Mouse (Mus musculus) liver, embryonic 14.5 days (tissue): ENCODE measurements around the gene Pax4. TPM values are rescaled to one million over a fixed set of nuclear protein-coding genes. Genes with fewer than 3 reads are reported as not detected.

Source experiments
- ATAC-seq: fragments of 200-750 bp; cut with Nextera tagmentation; 2 replicates; pipeline ENCODE4 v1.8.0; 2017; ENCODE audit warnings: moderate number of reproducible peaks, mild to moderate bottlenecking, moderate library complexity; ENCODE audit not compliant: insufficient read depth
- DNase-seq, 3 experiments: peaks; one replicate each; pipeline ENCODE4 v3.0.0-alpha.2; 2012 to 2013; ENCODE audit warnings: low read depth in 3 of 3, low spot score in 3 of 3
- H3K27ac ChIP-seq: fragments of 300-500 bp; sonication (generic); 2 replicates; pipeline ENCODE4 v1.5.1; 2014; ENCODE audit warnings: moderate library complexity, mild to moderate bottlenecking, control low read depth, inconsistent platforms
- H3K27me3 ChIP-seq: fragments of 300-500 bp; sonication (generic); 2 replicates; pipeline ENCODE4 v1.6.1; 2014; ENCODE audit warnings: mild to moderate bottlenecking, low read length, moderate library complexity; ENCODE audit not compliant: control insufficient read depth, insufficient read depth
- H3K36me3 ChIP-seq: fragments of 300-500 bp; sonication (generic); replicated peaks from 2 replicates; pipeline ENCODE4 v1.6.1; 2014; ENCODE audit warnings: low read depth; ENCODE audit not compliant: control insufficient read depth, insufficient read depth
- H3K4me1 ChIP-seq, 2 experiments: fragments of 200-500 bp in 1 of 2; fragments of 300-500 bp in 1 of 2; sonication (generic) in 1 of 2; replicated peaks; 2 replicates each; pipeline ENCODE4 v1.6.1; 2012 to 2014; ENCODE audit warnings: antibody characterized with exemption in 1 of 2, inconsistent platforms in 1 of 2, low read length in 1 of 2; ENCODE audit not compliant: control insufficient read depth in 2 of 2, insufficient read depth in 2 of 2
- H3K4me2 ChIP-seq: fragments of 300-500 bp; sonication (generic); 2 replicates; pipeline ENCODE4 v1.6.1; 2014; ENCODE audit warnings: low read depth, mild to moderate bottlenecking, control low read depth, moderate library complexity
- H3K4me3 ChIP-seq, 2 experiments: fragments of 200-500 bp in 1 of 2; fragments of 300-500 bp in 1 of 2; sonication (generic) in 1 of 2; 2 replicates each; pipeline ENCODE4 v1.5.1; 2012 to 2014; ENCODE audit warnings: low read depth in 2 of 2, low read length in 2 of 2, mild to moderate bottlenecking in 2 of 2, control low read depth in 1 of 2, inconsistent platforms in 1 of 2, moderate library complexity in 1 of 2; ENCODE audit not compliant: insufficient read depth in 1 of 2
- H3K9ac ChIP-seq: fragments of 300-500 bp; sonication (generic); replicated peaks from 2 replicates; pipeline ENCODE4 v1.6.1; 2014; ENCODE audit warnings: mild to moderate bottlenecking, control low read depth, moderate library complexity
- H3K9me3 ChIP-seq: fragments of 300-500 bp; sonication (generic); 2 replicates; pipeline ENCODE4 v1.6.1; 2016; ENCODE audit warnings: low read length, mixed read lengths; ENCODE audit not compliant: control insufficient read depth
- CTCF ChIP-seq: IDR thresholded peaks from 2 replicates; pipeline ENCODE4 v1.5.1; 2016; ENCODE audit warnings: antibody characterized with exemption, low read depth, control low read depth
- EP300 ChIP-seq: IDR thresholded peaks from 2 replicates; pipeline ENCODE4 v1.6.1; 2016; ENCODE audit warnings: antibody characterized with exemption, low read depth
- WGBS: fragments of 180-500 bp; shearing (Covaris S2); extraction: QIAGEN DNeasy Blood & Tissue Kit; methylation state at CpG from one replicate; pipeline ENCODE4 v1.1.7; 2014; ENCODE audit not compliant: insufficient replicate concordance; 5-methylcytosine and 5-hydroxymethylcytosine counted together
- polyA plus RNA-seq, 2 experiments: library from polyadenylated mRNA; depleted of rRNA in 1 of 2; stranded (reverse) in 1 of 2; unstranded in 1 of 2; fragments of >200 nt; fragmentation: Nextera tagmentation in 1 of 2; extraction: Ambion mirVana in 1 of 2; gene quantifications; 2 replicates each; pipeline versions ENCODE4 v1.2.1 to v1.2.3; 2012 to 2014

Pax4 gene
- not detected in 2 replicates for polyA plus RNA-seq (2012; rRNA removed)
- not detected in 2 replicates for polyA plus RNA-seq (2014; fragmentation: Nextera tagmentation; extraction: Ambion mirVana)

DNA sequence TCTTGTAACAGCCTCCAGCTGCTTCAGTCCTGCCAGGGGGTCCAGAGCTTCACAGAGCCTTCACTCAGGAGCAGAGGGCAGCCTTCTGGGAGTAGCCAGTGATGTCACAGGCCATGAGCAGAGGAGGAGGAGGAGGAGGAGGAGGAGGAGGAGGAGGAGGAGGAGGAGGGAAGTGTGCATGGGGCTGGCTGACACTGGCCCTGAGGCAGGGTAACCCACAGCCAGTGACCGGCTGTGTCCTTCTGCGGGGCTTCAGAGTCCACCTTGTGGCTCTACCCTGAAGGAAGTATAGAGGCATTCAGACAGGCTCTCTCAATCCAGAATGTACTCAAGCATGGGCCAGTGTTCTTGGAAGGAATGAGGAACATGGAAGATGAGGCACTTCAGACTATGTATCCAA lies at the start of gene Pax4:
Gene Pax4 (minus strand): TSS at position 101 of the 400 bp plus-strand sequence.
- WGBS: 70% methylated on average over 2 of the region's 2 CpGs
- TF ChIP-seq EP300: no peak
- TF ChIP-seq CTCF: no peak
- no peaks in the 10 kb centered on the region for H3K9me3 ChIP-seq
- H3K27me3 ChIP-seq: peaks cover 22% of the 10 kb centered on the region
- H3K27ac ChIP-seq: no peak within 1 kb of the TSS
- H3K9ac ChIP-seq: no peak within 1 kb of the TSS
- no peak within 1 kb of the TSS for H3K4me2 ChIP-seq
- H3K4me3 ChIP-seq: no peak within 1 kb of the TSS
- H3K36me3 ChIP-seq: no peaks in the 10 kb centered on the region
- ATAC-seq (no peak), DNase-seq (no peak)
- no peaks in the 10 kb centered on the region for H3K4me1 ChIP-seq

DNA sequence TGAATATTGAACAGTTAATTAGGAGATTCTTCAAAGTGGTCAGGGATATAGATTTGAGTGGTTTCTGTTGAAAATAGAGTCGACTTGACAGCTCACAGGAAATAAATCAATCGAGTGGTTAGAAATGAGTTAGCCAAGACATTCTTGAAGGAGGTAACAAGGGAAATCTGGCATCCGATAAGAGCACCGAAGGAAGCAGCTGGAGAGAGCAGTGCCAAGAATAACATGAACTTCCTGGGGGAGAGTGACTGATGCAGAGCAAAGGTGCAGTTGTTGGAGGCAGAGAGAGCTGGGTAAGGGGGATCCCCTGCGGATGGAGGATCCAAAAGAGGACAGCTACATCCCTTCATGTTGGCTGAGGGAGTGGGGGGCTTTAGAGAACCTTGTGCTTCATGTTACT lies 48.7 kb upstream of the Pax4 start:
- ATAC-seq: no peak
- 0 out of 4 replicates have a peak, but pooled peaks cover 0 to 3% of the 10 kb centered on the region in 2 experiments for H3K4me1 ChIP-seq
- H3K4me3 ChIP-seq: no peak overlapping the region
- no peak overlapping the region for H3K4me2 ChIP-seq
- no peak overlapping the region for H3K27ac ChIP-seq
- H3K27me3 ChIP-seq: no peaks in the 10 kb centered on the region
- WGBS: 11% methylated on average over 5 of the region's 5 CpGs
- peaks cover 4% of the 10 kb centered on the region; the same call in 1 of the 2 replicates for H3K36me3 ChIP-seq
- H3K9me3 ChIP-seq: no peaks in the 10 kb centered on the region
- TF ChIP-seq EP300: no peak
- no peak for TF ChIP-seq CTCF
- no peak for DNase-seq
- H3K9ac ChIP-seq: no peak overlapping the region

DNA sequence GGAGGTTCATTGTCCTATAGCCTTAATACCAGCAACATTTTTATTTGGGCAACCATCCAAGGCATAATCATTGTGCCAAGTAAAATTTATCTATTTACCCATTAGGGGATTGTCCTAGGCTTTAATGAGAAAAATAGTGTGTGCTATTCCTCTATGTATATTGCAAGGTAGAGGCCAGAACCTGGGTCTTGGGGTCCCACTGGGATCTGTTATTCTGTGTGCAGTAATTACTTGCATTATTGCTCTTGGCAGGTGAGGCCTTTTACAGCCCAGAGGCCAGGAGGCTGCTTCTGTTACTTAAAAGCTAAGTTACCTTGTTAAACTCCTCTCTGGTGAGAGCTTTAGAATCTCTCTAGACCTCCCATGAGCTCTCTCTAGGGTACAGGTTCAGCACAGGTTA lies 42.0 kb upstream of the Pax4 start:
- no peak overlapping the region for H3K4me2 ChIP-seq
- no peak overlapping the region for H3K4me3 ChIP-seq
- peaks cover 11% of the 10 kb centered on the region; the same call in 1 of the 2 replicates for H3K36me3 ChIP-seq
- ATAC-seq (no peak), DNase-seq (no peak)
- H3K9me3 ChIP-seq: no peaks in the 10 kb centered on the region
- TF ChIP-seq CTCF (no peak), EP300 (no peak)
- no peaks in the 10 kb centered on the region for H3K27me3 ChIP-seq
- peaks cover 0 to 11% of the 10 kb centered on the region in 2 experiments; a peak in 3 of 4 replicates for H3K4me1 ChIP-seq
- H3K9ac ChIP-seq: no peak overlapping the region
- H3K27ac ChIP-seq: no peak overlapping the region

DNA sequence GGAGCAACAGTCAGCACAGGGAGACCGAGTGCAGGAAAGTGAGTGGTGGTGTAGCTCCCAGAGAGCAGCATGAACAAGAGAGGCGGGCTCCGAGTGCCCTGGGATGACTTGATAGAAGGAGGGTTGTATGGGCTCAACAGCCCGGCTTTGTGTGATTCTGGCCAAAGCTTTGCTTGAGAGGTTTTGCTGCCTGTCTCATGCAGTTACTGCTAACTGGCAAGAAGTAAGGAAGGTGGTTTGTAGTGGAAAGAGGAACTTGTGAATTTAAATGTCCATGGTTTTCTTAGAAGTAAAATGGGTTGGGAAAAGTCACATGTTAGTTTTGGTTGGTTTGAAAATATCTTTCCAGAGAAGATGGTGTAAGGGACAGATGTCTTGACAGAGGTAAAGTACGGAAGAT lies 41.5 kb upstream of the Pax4 start:
- TF ChIP-seq EP300: no peak
- TF ChIP-seq CTCF: no peak
- ATAC-seq: no peak
- Histone ChIP-seq H3K4me3 (no peak overlapping the region), H3K9me3 (no peaks in the 10 kb centered on the region), H3K36me3 (peaks cover 11% of the 10 kb centered on the region; the same call in 1 of the 2 replicates), H3K4me1 (peaks cover 0 to 11% of the 10 kb centered on the region in 2 experiments; a peak in 3 of 4 replicates), H3K9ac (no peak overlapping the region), H3K27ac (no peak overlapping the region), H3K27me3 (no peaks in the 10 kb centered on the region), H3K4me2 (no peak overlapping the region)
- no peak for DNase-seq
- 49% methylated on average over 5 of the region's 5 CpGs for WGBS

DNA sequence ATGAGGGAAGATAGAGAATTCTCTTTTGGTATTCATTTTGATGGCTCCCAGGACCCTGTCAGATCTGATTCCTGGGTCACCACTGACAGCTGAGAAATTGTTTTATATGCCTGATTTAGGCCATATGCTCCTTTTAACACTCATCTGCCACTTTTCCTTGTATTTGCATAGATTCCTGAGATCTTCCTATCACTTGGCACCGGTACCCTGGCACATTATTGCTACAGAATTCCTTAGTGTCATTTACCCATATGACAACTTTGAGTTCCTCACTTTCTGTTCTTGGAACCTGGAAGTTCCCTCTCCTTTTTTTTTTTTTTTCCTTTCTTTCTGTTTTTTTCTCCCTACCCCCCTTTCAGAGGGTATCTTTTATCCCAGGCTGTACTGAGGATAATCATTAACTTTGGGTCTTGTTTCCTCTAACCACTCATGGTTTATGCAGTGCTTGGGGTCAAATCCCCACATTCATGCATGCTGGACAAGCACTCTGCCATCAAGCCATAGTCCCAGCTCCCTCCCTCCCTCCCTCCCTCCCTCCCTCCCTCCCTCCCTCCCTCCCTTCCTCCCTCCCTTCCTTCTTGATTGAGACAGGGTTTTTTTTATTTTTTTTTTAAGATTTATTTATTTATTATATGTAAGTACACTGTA lies 39.2 kb upstream of the Pax4 start:
- Histone ChIP-seq H3K4me2 (no peak overlapping the region), H3K9ac (no peak overlapping the region), H3K4me3 (no peak overlapping the region), H3K27ac (no peak overlapping the region), H3K9me3 (no peaks in the 10 kb centered on the region), H3K4me1 (peaks cover 2 to 12% of the 10 kb centered on the region in 2 experiments), H3K36me3 (peaks cover 11% of the 10 kb centered on the region), H3K27me3 (no peaks in the 10 kb centered on the region)
- no peak for DNase-seq
- ATAC-seq: no peak
- no peak for TF ChIP-seq EP300
- no peak for TF ChIP-seq CTCF
- 84% methylated on average over 1 of the region's 1 CpGs for whole genome bisulfite sequencing
